Mouse (Mus musculus): ENCODE data around the gene Gpc5.

Gpc5 gene

DNA sequence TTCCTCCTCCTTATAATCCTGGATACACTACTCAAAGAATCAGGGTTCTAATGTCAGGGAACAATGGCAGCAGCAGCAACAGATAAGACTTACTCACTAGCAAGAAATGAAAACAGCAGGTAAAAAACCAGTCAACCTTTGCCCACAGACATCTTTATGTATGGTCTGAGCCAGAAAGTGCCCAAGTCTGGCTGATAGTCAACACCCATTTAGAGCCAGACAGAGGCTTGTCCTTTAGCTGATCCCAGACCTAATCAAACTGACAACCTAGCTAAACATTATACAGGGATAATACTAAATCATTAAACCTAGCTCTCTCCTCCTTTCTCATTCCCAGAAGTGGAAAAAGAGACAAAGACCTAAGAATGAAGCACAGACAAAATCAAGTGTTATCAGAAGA is 1225.5 kb downstream of the Gpc5 start:
- no peak for DNase-seq (ENCODE audit: low spot score)

DNA sequence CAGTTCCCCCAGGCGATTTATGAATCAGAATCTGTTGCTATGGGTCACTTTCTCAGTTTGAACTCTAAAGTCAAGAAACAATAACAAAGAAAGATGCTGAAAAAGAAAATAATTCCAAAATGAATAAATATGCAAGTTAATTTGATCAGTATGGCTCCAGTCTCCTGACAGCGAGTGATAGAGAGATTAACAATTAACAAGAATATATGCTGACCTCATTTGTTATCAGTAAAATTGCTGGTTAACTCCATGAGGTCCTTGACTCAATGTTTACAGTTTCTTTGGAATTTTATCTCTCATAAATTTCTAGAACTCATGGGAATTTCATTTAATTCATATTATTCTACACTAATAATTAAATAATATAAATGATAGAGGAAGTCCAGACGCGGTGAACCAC is 1244.2 kb downstream of the Gpc5 start:
- DNase-seq (ENCODE audit: low spot score), result no peak

- no peak for DNase-seq (ENCODE audit: low spot score)
Measured at GRCm38 (mm10) chr14:116338395-116338794, 1246.4 kb downstream of the Gpc5 start.

DNA sequence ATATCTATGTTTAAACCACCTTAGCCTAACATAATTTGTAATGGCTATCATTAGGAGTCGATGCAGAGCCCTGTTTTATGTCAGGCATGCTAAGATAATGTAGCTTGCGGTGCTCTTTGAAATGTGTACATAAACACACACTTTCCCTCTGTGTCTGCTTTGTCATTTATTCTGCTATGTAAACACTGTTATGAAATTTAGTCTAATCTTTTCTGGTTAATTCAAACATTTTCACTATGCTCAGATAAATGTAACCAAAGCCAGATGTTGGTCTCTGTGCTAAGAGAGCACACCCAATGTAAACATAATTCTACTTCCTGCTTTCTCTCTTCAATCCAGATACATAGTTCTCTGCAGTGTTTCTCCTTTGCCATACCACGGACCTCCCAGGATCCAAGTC is 1256.5 kb downstream of the Gpc5 start:
- DNase-seq (ENCODE audit: low spot score), result no peak

DNA sequence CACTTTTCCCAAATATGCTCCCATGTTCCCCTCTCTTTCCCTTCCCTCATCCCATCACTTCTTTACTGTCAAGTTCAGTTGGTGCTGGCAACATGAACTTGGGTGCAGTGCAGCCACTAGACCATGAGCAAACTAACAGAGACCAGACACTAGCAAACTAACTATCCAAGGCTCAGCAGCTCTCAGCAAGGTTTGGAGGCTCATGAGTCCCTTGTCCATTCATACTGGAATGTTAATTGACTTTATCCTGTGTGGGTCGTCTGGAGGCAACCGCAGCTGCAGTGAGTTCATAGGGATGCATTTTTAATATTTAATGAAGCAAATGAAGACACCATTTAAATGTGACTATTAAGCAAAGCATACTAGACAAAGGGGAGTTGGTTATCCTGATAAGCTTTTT is 1292.6 kb downstream of the Gpc5 start:
- no peak for DNase-seq (ENCODE audit: low spot score)

- no peak for DNase-seq (ENCODE audit: low spot score)
Measured at GRCm38 (mm10) chr14:116415511-116415910, 1323.5 kb downstream of the Gpc5 start.

DNA sequence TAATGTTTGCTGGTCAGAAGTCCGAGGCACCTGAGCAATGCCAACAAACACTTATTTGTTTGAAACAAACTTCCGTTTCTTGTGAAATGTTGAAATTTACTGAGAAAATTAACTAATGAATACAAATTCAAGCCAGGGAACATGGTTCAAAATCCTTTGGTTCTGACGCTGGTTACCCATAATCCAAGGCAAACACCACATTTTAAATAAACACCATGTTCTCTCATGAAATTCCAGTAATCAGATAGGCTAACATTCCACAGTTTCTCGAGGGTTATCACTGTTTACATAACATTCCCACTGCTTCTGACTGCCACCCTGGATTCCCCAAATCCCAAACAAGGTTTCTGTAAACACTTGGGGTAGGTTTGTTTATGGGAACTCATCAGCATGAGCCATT is 1356.2 kb downstream of the Gpc5 start:
- DNase-seq (ENCODE audit: low spot score), result no peak

DNA sequence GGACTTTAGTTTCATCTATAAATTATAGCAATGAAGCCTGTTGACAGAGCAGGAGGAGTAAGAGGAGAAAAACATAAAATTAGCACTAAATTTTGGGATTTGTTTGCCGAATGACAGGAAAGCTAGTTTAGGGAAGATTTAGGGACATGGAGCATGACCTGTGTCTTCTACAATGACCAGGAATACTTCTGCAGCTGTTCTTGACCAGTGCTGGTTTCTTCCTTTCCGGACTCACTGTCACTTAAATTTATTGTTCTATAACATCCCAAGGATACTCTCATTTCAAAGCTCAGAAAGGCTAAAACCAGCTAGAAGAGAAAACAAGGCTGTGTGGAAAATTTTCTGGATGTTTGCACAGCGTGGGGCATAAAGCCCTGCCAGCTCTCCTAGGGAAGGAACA is 1361.3 kb downstream of the Gpc5 start:
- DNase-seq (ENCODE audit: low spot score), result no peak

DNA sequence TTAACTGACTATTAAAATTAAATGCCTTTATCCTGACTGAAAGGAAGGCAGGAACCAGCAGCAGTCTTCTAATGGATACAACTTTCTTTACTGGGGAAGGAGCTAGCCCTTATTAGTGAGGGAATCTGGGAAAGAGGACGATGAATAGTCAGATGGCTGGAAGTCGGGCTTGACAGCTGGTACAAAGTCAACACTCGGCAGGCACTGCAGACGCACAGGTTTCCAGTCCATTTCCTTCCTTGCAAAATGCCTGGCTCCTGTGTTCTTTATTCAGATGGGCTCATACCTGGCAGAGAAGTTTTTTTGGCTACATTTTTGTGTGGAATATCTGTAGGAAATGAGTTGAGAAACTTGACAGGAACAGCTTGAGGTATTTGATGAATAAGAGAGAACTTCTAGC is 1364.2 kb downstream of the Gpc5 start:
- no peak for DNase-seq (ENCODE audit: low spot score)

DNA sequence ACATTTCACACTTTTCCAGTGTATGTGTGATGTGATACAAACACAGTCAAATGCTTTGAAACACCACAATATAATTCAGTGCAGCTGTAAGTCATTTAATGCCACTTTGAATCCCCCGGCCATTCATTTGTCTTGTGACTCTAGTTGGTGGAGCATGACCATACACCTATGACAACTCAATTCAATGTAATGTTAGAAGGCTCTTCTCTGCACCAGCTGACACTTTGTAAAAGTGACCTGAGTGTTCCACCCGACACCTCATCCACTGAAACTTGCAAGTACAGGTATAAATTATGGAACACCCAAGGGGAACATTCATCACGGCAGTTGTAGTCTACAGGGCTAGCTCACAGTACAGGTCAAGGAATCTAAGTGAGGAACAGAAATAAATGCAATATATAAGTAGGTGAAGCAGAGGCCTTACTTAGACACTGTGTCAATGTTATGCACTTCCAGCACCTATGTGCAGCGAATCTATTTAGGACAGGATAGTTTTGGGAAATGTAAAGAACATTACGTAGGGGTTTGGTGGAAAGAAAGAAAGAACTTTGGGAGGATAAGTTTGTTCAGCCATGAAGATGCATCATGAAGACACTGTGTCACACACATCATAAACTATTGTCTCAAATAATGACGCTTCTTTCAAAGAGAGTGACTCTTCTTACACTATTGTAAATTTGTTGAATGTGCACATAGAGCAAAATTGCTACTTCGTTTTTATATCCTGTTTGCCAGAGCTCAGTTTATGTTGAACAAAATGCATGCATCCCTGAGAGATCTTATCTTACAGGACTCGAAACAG is 1381.6 kb downstream of the Gpc5 start:
- DNase-seq (ENCODE audit: low spot score), result no peak

- DNase-seq (ENCODE audit: low spot score), result no peak
Measured at GRCm38 (mm10) chr14:116494285-116494850, 1402.4 kb downstream of the Gpc5 start.

GRCm38 (mm10) chr14:116538216-116538615 is 1446.2 kb downstream of the Gpc5 start:
- DNase-seq (ENCODE audit: low spot score), result no peak

DNA sequence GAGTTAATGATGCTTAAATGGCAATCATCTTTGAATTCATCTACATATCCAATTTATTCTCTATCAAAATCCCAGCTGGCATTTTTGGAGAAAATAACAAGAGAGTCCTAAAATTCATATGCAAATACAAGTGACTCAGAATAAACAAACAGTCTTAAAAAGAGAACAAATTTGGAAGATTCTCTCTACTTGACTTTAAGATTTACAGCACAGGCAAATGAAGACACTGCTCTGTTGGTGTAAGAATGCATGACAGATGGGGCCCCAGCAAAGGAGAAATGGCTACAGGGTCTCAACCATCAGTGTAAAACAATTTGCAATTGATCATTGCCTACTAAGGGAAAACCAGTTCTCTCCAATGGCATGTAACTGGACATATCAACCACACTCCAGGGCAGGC is 1451.7 kb downstream of the Gpc5 start:
- DNase-seq (ENCODE audit: low spot score), result no peak

DNA sequence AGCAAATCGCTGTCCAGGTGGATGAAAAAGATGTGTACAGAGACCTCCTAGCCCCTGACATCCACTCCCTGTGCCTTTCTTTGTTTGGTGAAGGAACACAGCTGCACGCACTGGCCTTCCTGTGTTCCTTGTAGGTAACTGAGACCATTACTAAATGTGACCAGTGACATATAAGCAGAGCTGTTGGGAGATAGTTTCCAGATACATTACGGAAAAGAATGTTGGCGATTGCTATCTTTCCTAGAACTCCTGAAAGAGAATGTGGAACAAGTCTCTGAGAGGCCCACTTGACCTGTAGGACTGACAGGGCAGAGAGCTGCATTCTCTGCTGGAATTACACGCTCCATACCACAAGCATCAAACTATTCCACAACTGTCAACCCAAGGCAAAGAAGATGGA is 1459.4 kb downstream of the Gpc5 start:
- no peak for DNase-seq (ENCODE audit: low spot score)

DNA sequence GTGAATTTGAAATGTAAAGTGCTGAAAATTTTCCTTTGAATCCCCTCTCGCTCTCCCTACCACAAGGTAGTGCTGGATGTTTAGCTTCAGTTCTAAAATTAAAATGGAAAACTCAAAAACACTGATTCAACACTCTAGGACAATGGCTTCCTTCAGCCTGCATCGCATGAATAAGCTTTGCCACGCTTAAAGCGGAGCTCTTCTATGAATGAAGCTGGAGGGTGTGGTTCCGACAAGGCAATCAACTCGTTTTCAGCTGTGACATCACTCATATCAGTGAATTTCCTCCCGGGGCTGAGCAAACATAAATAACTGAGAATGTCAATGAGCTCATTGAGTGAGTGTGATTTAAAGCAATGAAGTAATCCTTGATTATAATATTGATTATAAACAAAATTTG is 1461.3 kb downstream of the Gpc5 start:
- no peak for DNase-seq (ENCODE audit: low spot score)

GRCm38 (mm10) chr14:116558141-116558800 is 1466.3 kb downstream of the Gpc5 start:
- no peak for DNase-seq (ENCODE audit: low spot score)

DNA sequence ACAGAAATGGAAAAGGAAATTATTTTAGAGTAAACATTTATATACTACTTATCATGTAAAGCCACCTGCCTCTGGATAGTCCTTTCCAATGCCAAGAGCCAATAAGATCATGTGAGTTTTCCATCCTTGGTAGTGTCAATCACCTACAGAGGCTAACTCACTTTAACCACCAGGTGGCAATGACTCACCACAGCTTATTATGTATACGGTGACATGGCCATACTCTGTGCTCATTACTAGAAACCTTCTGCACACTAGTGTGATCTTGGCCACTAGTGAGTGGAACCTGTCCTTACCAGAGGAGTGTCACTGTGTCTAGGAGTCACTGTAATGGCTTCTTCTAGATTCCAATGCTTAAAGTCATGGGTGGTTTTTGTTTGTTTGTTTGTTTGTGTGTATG is 1468.0 kb downstream of the Gpc5 start:
- DNase-seq (ENCODE audit: low spot score), result no peak

All from spleen, adult 12 weeks (tissue).